Comparison of ENCODE assay signal across 8 mouse cellular contexts in the genomic region with DNA sequence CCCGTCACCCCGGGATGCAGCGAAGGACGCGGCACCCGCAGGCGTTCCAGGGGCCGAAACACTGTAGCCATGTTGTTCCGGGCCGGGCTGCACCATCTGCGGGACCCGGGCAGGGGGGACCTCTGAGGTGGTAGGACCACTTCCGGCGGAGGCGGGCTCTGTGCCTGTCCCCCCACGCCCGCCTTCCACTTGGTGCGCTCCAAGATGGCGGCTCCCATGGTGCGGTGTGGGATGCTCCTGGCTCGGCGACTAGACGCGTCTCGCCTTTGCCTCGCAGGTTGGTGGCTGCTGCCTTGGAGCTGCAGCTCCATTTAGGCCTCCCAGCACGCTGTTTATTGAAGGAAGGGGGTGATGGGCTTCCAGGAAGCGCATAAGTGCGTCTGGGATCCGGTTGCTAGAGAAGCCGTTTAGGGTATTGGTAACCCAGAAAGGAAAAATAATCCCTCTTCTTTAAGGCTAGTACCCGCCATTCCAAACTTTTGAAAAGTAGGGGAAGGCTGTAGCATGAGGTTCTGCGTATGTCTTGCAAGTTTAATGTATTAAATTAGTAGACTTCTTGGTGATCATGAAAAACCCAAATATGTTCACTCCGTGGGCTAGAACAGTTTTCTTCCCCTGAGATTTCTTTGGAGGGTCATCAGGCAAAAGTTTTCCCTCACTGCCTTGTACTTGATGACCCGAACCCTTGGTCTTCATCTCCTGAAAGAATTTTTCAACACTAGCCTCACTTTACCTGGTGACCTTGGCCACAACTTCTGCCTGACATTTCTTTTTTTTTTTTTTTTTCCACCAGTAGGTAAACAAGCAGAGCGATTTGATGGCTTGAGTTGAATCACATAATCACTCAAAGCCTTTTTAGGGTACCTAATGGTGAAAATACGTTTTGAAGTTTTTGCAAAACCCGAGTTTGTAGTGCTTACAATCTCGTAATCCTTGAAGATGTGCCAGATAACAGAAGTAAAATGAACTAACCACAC. TPM values are rescaled to one million over a fixed set of nuclear protein-coding genes. Genes with fewer than 3 reads are reported as not detected.
A peak's percentile ranks its signal among the peaks of the same experiment; 100 is the strongest.
DNase-seq lines count a peak whose midpoint lies in the region; ATAC-seq lines count a peak whose summit lies in the region.

A gene (minus strand): TSS at position 107 of the 977 bp plus-strand sequence.
A gene (plus strand): TSS at position 188 of the 977 bp plus-strand sequence.

- peak within 1 kb of the TSS; percentile 86 for H3K4me3 ChIP-seq in heart, embryonic 10.5 days
- H3K4me3 ChIP-seq in kidney, embryonic 15.5 days (replicated peaks): peak within 1 kb of the TSS; percentile 96

- peak within 1 kb of the TSS; percentile 70 for H3K4me2 ChIP-seq in kidney, embryonic 15.5 days

- H3K27ac ChIP-seq in heart, embryonic 10.5 days: peak within 1 kb of the TSS; percentile 95
- H3K27ac ChIP-seq in kidney, embryonic 15.5 days: peak within 1 kb of the TSS; percentile 93

- 3% methylated on average over 39 of the region's 39 CpGs for WGBS in heart, embryonic 10.5 days
- 3% methylated on average over 39 of the region's 39 CpGs for whole genome bisulfite sequencing in kidney, embryonic 15.5 days

- peak; percentile 97 to 98 for DNase-seq in B cell, adult 2 months
- peak; percentile 98 for DNase-seq in brain, adult 2 months (ENCODE audit: low read depth, low spot score)
- DNase-seq in heart, embryonic 10.5 days (ENCODE audit: low spot score): peak; percentile 97
- DNase-seq in liver: peak; percentile 99
- peak; percentile 97 to 98 for DNase-seq in spleen, postnatal 4 days (ENCODE audit: low spot score in 2 of 2)

- no peaks in the 10 kb centered on the region for H3K9me3 ChIP-seq in heart, embryonic 10.5 days
- no peaks in the 10 kb centered on the region for H3K9me3 ChIP-seq in kidney, embryonic 15.5 days (replicated peaks)

- peaks cover 26% of the 10 kb centered on the region for H3K4me1 ChIP-seq in heart, embryonic 10.5 days
- H3K4me1 ChIP-seq in kidney, embryonic 15.5 days: peaks cover 15% of the 10 kb centered on the region

- H3K27me3 ChIP-seq in heart, embryonic 10.5 days (ENCODE audit: insufficient read depth, poor library complexity, severe bottlenecking): no peaks in the 10 kb centered on the region
- H3K27me3 ChIP-seq in kidney, embryonic 15.5 days: no peaks in the 10 kb centered on the region

- ATAC-seq in erythroblast, adult 5-6 weeks (replicated peaks; ENCODE audit: low FRiP score, poor library complexity, severe bottlenecking): peak; percentile 99
- ATAC-seq in kidney, embryonic 15.5 days (replicated peaks; ENCODE audit: low FRiP score): peak; percentile 98
- peak; percentile 98 for ATAC-seq in monocyte, adult 5-6 weeks (replicated peaks; ENCODE audit: insufficient number of reproducible peaks, low FRiP score, low TSS enrichment, poor library complexity, severe bottlenecking)

- peaks cover 43% of the 10 kb centered on the region for H3K36me3 ChIP-seq in heart, embryonic 10.5 days
- peaks cover 51% of the 10 kb centered on the region for H3K36me3 ChIP-seq in kidney, embryonic 15.5 days

- H3K9ac ChIP-seq in kidney, embryonic 15.5 days: peak within 1 kb of the TSS; percentile 93

RNA-seq across cellular contexts. Expression of the first gene that starts in this region (rescaled TPM):
- total RNA-seq in erythroblast, adult 5-6 weeks (2015; ENCODE audit: low replicate concordance): 5.6 and 13.8 TPM in 2 replicates
- total RNA-seq in erythroblast, adult 5-6 weeks (2017; ENCODE audit: low replicate concordance): 5.6 and 10.0 TPM in 2 replicates
- 57.9 and 60.2 TPM in 2 replicates for polyA plus RNA-seq in heart, embryonic 10.5 days (2016; fragmentation: Nextera tagmentation; extraction: Ambion mirVana)
- 51.5 and 54.1 TPM in 2 replicates for polyA plus RNA-seq in kidney, embryonic 15.5 days (2015; fragmentation: Nextera tagmentation; extraction: Ambion mirVana)
- 43.9 to 53.5 TPM (median 48.0 TPM) in 3 replicates for total RNA-seq in monocyte, adult 5-6 weeks (2017)

RNA-seq across cellular contexts. Expression of the second gene that starts in this region (rescaled TPM):
- 3.6 TPM in 1 of 2 replicates, not detected in the other for total RNA-seq in erythroblast, adult 5-6 weeks (2015; ENCODE audit: low replicate concordance)
- total RNA-seq in erythroblast, adult 5-6 weeks (2017; ENCODE audit: low replicate concordance): 1.9 and 3.5 TPM in 2 replicates
- polyA plus RNA-seq in heart, embryonic 10.5 days (2016; fragmentation: Nextera tagmentation; extraction: Ambion mirVana): 93.6 and 96.0 TPM in 2 replicates
- polyA plus RNA-seq in kidney, embryonic 15.5 days (2015; fragmentation: Nextera tagmentation; extraction: Ambion mirVana): 68.8 and 71.8 TPM in 2 replicates
- 7.3 to 12.3 TPM (median 8.6 TPM) in 3 replicates for total RNA-seq in monocyte, adult 5-6 weeks (2017)

Comparison
In these comparisons a context has a peak if more than half of its experiments do, and no peak if none do; other contexts are left out.
1. Peak in every context shown above with its lines: DNase-seq, ATAC-seq, H3K4me3 ChIP-seq and H3K27ac ChIP-seq.